Mouse (Mus musculus) thymus, adult 2 months (tissue): ENCODE measurements around the gene Twistnb. TPM values are rescaled to one million over a fixed set of nuclear protein-coding genes. Genes with fewer than 3 reads are reported as not detected.

Experiments
- DNase-seq: peaks from one replicate; pipeline ENCODE4 v3.0.0; 2021
- H3K27ac ChIP-seq: fragments of 200-500 bp; 2 replicates; pipeline ENCODE4 v1.5.1; 2012; ENCODE audit warnings: low read length, control low read depth; ENCODE audit not compliant: control insufficient read depth, insufficient read depth
- H3K27me3 ChIP-seq: fragments of 200-500 bp; 2 replicates; pipeline ENCODE4 v1.6.1; 2012; ENCODE audit warnings: mild to moderate bottlenecking, low read length, moderate library complexity, mixed read lengths; ENCODE audit not compliant: control insufficient read depth, insufficient read depth
- H3K36me3 ChIP-seq: fragments of 200-500 bp; 2 replicates; pipeline ENCODE4 v1.6.1; 2012; ENCODE audit warnings: mild to moderate bottlenecking, low read length, moderate library complexity; ENCODE audit not compliant: control insufficient read depth, insufficient read depth
- H3K4me1 ChIP-seq: fragments of 200-500 bp; replicated peaks from 2 replicates; pipeline ENCODE4 v1.6.1; 2012; ENCODE audit warnings: low read length; ENCODE audit not compliant: control insufficient read depth, insufficient read depth
- H3K4me3 ChIP-seq: fragments of 200-500 bp; 2 replicates; pipeline ENCODE4 v1.5.1; 2012; ENCODE audit warnings: mild to moderate bottlenecking, low read length, control low read depth, moderate library complexity; ENCODE audit not compliant: control insufficient read depth, insufficient read depth
- CTCF ChIP-seq: fragments of 200-500 bp; IDR thresholded peaks from 2 replicates; pipeline ENCODE4 v1.5.1; 2012; ENCODE audit warnings: mild to moderate bottlenecking, control low read depth, low read length, moderate library complexity, borderline replicate concordance; ENCODE audit not compliant: control insufficient read depth, poor library complexity, insufficient read depth; ENCODE audit errors: extremely low read depth
- POLR2A ChIP-seq: fragments of 200-500 bp; IDR thresholded peaks from 2 replicates; pipeline ENCODE4 v1.6.1; 2012; ENCODE audit warnings: mild to moderate bottlenecking, low read length, control low read depth, moderate library complexity; ENCODE audit not compliant: control insufficient read depth, poor library complexity, insufficient read depth; ENCODE audit errors: extremely low read depth
- WGBS: fragments of 180-500 bp; shearing (Covaris S2); methylation state at CpG from one replicate; pipeline ENCODE4 v1.1.7; 2018; 5-methylcytosine and 5-hydroxymethylcytosine counted together
- polyA plus RNA-seq: library from polyadenylated mRNA; depleted of rRNA; stranded (reverse); fragments of >200 nt; gene quantifications from 2 replicates; pipeline ENCODE4 v1.2.3, GENCODE M21; 2012; rRNA removed

Twistnb gene
- polyA plus RNA-seq, 1 experiment = 57.5 TPM

GRCm38 (mm10) chr12:33433812-33434211, 4.4 kb downstream of the Twistnb start:
- WGBS = 15% methylated on average over 9 of the region's 9 CpGs
- H3K36me3 ChIP-seq = peaks cover 10% of the 10 kb centered on the region
- H3K27me3 ChIP-seq = no peaks in the 10 kb centered on the region
- peak; percentile 56 for DNase-seq
- no peaks in the 10 kb centered on the region for H3K4me1 ChIP-seq
- no peak overlapping the region for H3K4me3 ChIP-seq
- H3K27ac ChIP-seq = no peak overlapping the region; the same call in 1 of the 2 replicates
- TF ChIP-seq POLR2A (no peak), CTCF (no peak)

- TF ChIP-seq CTCF (no peak), POLR2A (no peak)
- Histone ChIP-seq H3K4me3 (no peak overlapping the region), H3K4me1 (no peaks in the 10 kb centered on the region), H3K36me3 (peaks cover 15% of the 10 kb centered on the region), H3K27me3 (no peaks in the 10 kb centered on the region), H3K27ac (no peak overlapping the region)
- peak; percentile 19 for DNase-seq
- WGBS = 97% methylated on average over 4 of the region's 4 CpGs
Observed at GRCm38 (mm10) chr12:33434758-33435157, 5.3 kb downstream of the Twistnb start.

DNA sequence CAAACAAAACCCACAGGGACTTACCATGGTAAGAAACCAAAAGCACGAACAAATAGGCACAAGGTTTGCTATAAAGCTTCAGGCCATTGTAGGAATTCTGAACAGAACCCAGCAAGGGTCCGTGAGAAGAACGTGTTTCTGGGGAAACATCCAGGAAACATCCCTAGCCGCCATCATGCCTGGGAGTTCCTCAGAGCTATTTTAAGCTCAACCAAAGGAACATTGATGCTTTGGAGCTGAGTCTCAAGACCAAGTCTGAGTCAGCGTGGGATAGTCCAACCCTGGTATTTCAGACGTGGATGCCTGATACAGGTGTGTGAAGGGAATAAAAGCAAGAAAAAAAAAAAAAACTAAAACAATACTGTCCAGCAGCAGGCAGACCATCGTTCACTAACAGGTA, 26.0 kb downstream of the Twistnb start:
- no peaks in the 10 kb centered on the region for H3K27me3 ChIP-seq
- no peak for DNase-seq
- no peak overlapping the region for H3K27ac ChIP-seq
- 94% methylated on average over 7 of the region's 7 CpGs for WGBS
- no peak overlapping the region for H3K4me3 ChIP-seq
- H3K36me3 ChIP-seq = no peaks in the 10 kb centered on the region
- no peaks in the 10 kb centered on the region for H3K4me1 ChIP-seq
- TF ChIP-seq CTCF = no peak
- TF ChIP-seq POLR2A = no peak

- Histone ChIP-seq H3K36me3 (no peaks in the 10 kb centered on the region), H3K4me3 (no peak overlapping the region), H3K27me3 (no peaks in the 10 kb centered on the region), H3K27ac (no peak overlapping the region), H3K4me1 (no peaks in the 10 kb centered on the region)
- 54% methylated on average over 5 of the region's 5 CpGs for WGBS
- TF ChIP-seq CTCF = no peak
- no peak for TF ChIP-seq POLR2A
- DNase-seq = no peak
Observed at GRCm38 (mm10) chr12:33456242-33456641, 26.8 kb downstream of the Twistnb start.

GRCm38 (mm10) chr12:33480975-33481374, 51.5 kb downstream of the Twistnb start:
- no peaks in the 10 kb centered on the region for H3K27me3 ChIP-seq
- H3K36me3 ChIP-seq = no peaks in the 10 kb centered on the region
- H3K4me3 ChIP-seq = no peak overlapping the region
- no peak overlapping the region for H3K27ac ChIP-seq
- DNase-seq = no peak
- 28% methylated on average over 5 of the region's 5 CpGs for WGBS
- no peaks in the 10 kb centered on the region for H3K4me1 ChIP-seq
- TF ChIP-seq POLR2A (no peak), CTCF (no peak)

DNA sequence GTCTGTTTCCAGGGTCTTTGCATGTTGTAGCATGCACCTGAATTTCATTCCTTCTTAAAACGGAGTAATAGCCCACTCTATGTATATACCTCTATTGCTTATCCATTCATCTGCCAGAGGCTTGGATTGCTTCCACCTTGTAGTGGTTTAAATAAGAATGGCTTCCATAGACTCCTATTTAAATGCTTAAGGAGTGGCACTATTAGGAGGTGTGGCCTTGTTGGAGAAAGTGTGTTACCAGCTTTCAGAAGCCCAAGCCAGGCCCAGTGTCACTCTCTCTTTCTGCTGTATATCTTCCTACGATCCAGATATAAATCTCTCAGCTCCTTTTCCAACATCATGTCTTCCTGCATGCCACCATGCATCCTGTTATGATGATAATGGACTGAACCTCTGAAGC, 53.5 kb downstream of the Twistnb start:
- DNase-seq = no peak
- Histone ChIP-seq H3K27ac (no peak overlapping the region), H3K4me1 (no peaks in the 10 kb centered on the region), H3K36me3 (no peaks in the 10 kb centered on the region), H3K4me3 (no peak overlapping the region), H3K27me3 (no peaks in the 10 kb centered on the region)
- TF ChIP-seq POLR2A = no peak
- no peak for TF ChIP-seq CTCF
- 85% methylated on average over 2 of the region's 2 CpGs for WGBS

Other genes with a start within 250 kb of the Twistnb start
- gene Efcab10, start 34.8 kb upstream of the Twistnb start, polyA plus RNA-seq = not detected in 2 replicates